ENCODE assay signal across 15 mouse cellular contexts in the genomic region with DNA sequence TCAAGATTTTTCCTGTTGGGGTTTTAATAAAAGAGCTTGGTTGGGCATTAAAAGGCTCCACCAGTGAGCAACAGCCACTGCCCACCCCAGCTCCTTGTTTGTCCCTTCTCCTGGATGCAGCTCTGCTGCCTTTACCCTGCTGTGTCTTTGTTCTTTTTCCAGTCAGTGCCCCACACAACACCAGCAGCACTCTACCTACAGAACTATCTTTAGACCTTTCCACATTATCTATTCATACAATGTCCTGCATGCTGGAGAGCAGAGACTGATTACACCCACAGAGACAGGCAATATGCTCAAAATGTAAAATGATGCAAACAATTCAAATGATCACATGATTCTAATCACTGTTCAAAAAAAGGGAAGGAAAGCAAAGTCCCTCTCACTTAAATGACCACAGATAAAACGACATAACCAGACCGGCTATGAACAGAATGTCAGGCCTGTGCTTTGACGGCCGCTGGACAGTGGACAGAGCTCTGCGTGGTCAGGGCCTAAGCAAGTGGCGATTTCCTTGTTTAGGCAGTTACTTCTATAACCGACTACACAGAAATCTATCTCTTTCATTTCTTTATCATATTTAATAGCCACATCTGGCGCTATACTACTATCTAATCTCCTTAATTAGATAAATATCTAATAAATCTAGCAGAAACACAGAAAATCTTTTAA. TPM values are rescaled to one million over a fixed set of nuclear protein-coding genes. Genes with fewer than 3 reads are reported as not detected.
DNase-seq lines count a peak whose midpoint lies in the region; ATAC-seq and TF ChIP-seq lines count a peak whose summit lies in the region.
"Had no signal": no experiment of that assay in that cellular context is flagged by ENCODE, and none has a peak within 500 bp of the region (broad histone marks: within the 10 kb centered on the region; RNA-seq: fewer than 3 reads in every experiment).

No protein-coding gene starts in this region.

- DNase-seq in heart, embryonic 10.5 days (ENCODE audit: low spot score): peak; percentile 74
- no peak for DNase-seq in heart, postnatal 4 days
- no peak for DNase-seq in left cerebral cortex, adult 2 months (ENCODE audit: extremely low spot score in 1 of 2, low spot score in 2 of 2)
- DNase-seq in left cerebral cortex, adult 8-10 months (ENCODE audit: low spot score in 2 of 2): no peak
- no peak for DNase-seq in cerebellum, postnatal 4 days (ENCODE audit: low spot score in 2 of 2)
- no peak for DNase-seq in layer of hippocampus, postnatal 14 days (ENCODE audit: low spot score in 2 of 2)
- DNase-seq: B cell, adult 2 months; kidney, postnatal 4 days; right cerebral cortex, postnatal 25 days; thymus, postnatal 36 days had no signal

- peak overlapping the region; percentile 83 for H3K27ac ChIP-seq in heart, embryonic 10.5 days
- peak overlapping the region; percentile 64 for H3K27ac ChIP-seq in left cerebral cortex, adult 2 months
- peak overlapping the region; percentile 46; the same call in 1 of the 2 replicates for H3K27ac ChIP-seq in forebrain, embryonic 15.5 days (replicated peaks)
- H3K27ac ChIP-seq in midbrain, embryonic 15.5 days: peak overlapping the region; percentile 43; the same call in 1 of the 2 replicates

- no peak overlapping the region for H3K9ac ChIP-seq in forebrain, embryonic 15.5 days (replicated peaks)
- H3K9ac ChIP-seq in midbrain, embryonic 15.5 days: no peak overlapping the region

- 46% methylated on average over 8 of the region's 8 CpGs for WGBS in heart, embryonic 10.5 days
- 50% methylated on average over 8 of the region's 8 CpGs for WGBS in forebrain, embryonic 15.5 days
- 54% methylated on average over 8 of the region's 8 CpGs for WGBS in midbrain, embryonic 15.5 days

- H3K9me3 ChIP-seq in heart, embryonic 10.5 days: no peaks in the 10 kb centered on the region
- H3K9me3 ChIP-seq in forebrain, embryonic 15.5 days: no peaks in the 10 kb centered on the region
- H3K9me3 ChIP-seq in midbrain, embryonic 15.5 days: no peaks in the 10 kb centered on the region
- H3K9me3 ChIP-seq: G1E had no signal

- H3K36me3 ChIP-seq in heart, embryonic 10.5 days: no peaks in the 10 kb centered on the region
- no peaks in the 10 kb centered on the region for H3K36me3 ChIP-seq in forebrain, embryonic 15.5 days
- no peaks in the 10 kb centered on the region for H3K36me3 ChIP-seq in midbrain, embryonic 15.5 days (replicated peaks)

- intact Hi-C loops in left cerebral cortex, adult 2 months (cut with DNase I): no loop called here

- H3K4me3 ChIP-seq in heart, embryonic 10.5 days: no peak overlapping the region
- H3K4me3 ChIP-seq in left cerebral cortex, adult 2 months: no peak overlapping the region
- no peak overlapping the region for H3K4me3 ChIP-seq in forebrain, embryonic 15.5 days
- no peak overlapping the region for H3K4me3 ChIP-seq in midbrain, embryonic 15.5 days

- ATAC-seq in forebrain, embryonic 15.5 days (replicated peaks): no peak
- no peak; the same call in 1 of the 2 replicates for ATAC-seq in midbrain, embryonic 15.5 days (replicated peaks)
- ATAC-seq: activated CD4-positive, CD25-positive, alpha-beta regulatory T cell, adult 4 months; intestine, postnatal 0 days had no signal

- no peak for TF ChIP-seq CTCF in left cerebral cortex, adult 2 months (IDR thresholded peaks at IDR 0.05)

- no peaks in the 10 kb centered on the region for H3K27me3 ChIP-seq in heart, embryonic 10.5 days (ENCODE audit: insufficient read depth, poor library complexity, severe bottlenecking)
- H3K27me3 ChIP-seq in forebrain, embryonic 15.5 days: no peaks in the 10 kb centered on the region
- H3K27me3 ChIP-seq in midbrain, embryonic 15.5 days (replicated peaks): no peaks in the 10 kb centered on the region

- peaks cover 16% of the 10 kb centered on the region; the same call in 1 of the 2 replicates for H3K4me1 ChIP-seq in heart, embryonic 10.5 days
- H3K4me1 ChIP-seq in forebrain, embryonic 15.5 days: peaks cover 23% of the 10 kb centered on the region
- H3K4me1 ChIP-seq in midbrain, embryonic 15.5 days: peaks cover 13% of the 10 kb centered on the region; the same call in 1 of the 2 replicates

- no peak overlapping the region for H3K4me2 ChIP-seq in forebrain, embryonic 15.5 days (replicated peaks)
- H3K4me2 ChIP-seq in midbrain, embryonic 15.5 days: no peak overlapping the region

RNA-seq across cellular contexts. Expression of gene Dcaf17, which starts 35.3 kb away (rescaled TPM):
- 24.9 and 25.8 TPM in 2 replicates for polyA plus RNA-seq in heart, embryonic 10.5 days (2016; fragmentation: Nextera tagmentation; extraction: Ambion mirVana)
- total RNA-seq in heart, postnatal 4 days (2021): 1 to 10 TPM; 5.2 to 7.1 TPM
- 10 to 100 TPM; 13.9 to 16.5 TPM for total RNA-seq in left cerebral cortex, adult 2 months (2021)
- 10 to 100 TPM; 12.3 to 17.6 (median 14.5) TPM for total RNA-seq in left cerebral cortex, adult 8-10 months (2022)
- polyA plus RNA-seq in forebrain, embryonic 15.5 days (2015; fragmentation: Nextera tagmentation; extraction: Ambion mirVana): 41.0 and 42.1 TPM in 2 replicates
- 32.9 and 33.7 TPM in 2 replicates for polyA plus RNA-seq in midbrain, embryonic 15.5 days (2015; fragmentation: Nextera tagmentation; extraction: Ambion mirVana)
- 10 to 100 TPM; 11.9 to 13.4 TPM for total RNA-seq in layer of hippocampus, postnatal 14 days (2021)

RNA-seq across cellular contexts. Expression of gene Mettl8, which starts 35.5 kb away (rescaled TPM):
- 14.6 and 15.7 TPM in 2 replicates for polyA plus RNA-seq in heart, embryonic 10.5 days (2016; fragmentation: Nextera tagmentation; extraction: Ambion mirVana)
- 1 to 10 TPM; 4.4 to 5.7 TPM for total RNA-seq in heart, postnatal 4 days (2021)
- 10 to 100 TPM; 11.9 to 16.9 TPM for total RNA-seq in left cerebral cortex, adult 2 months (2021)
- 10 to 100 TPM; 12.0 to 16.6 (median 14.0) TPM for total RNA-seq in left cerebral cortex, adult 8-10 months (2022)
- polyA plus RNA-seq in forebrain, embryonic 15.5 days (2015; fragmentation: Nextera tagmentation; extraction: Ambion mirVana): 14.7 and 16.5 TPM in 2 replicates
- 11.4 and 11.9 TPM in 2 replicates for polyA plus RNA-seq in midbrain, embryonic 15.5 days (2015; fragmentation: Nextera tagmentation; extraction: Ambion mirVana)
- 10 to 100 TPM; 14.9 to 15.6 TPM for total RNA-seq in layer of hippocampus, postnatal 14 days (2021)
